10 mouse cellular contexts compared by ENCODE assay signal in the genomic region with DNA sequence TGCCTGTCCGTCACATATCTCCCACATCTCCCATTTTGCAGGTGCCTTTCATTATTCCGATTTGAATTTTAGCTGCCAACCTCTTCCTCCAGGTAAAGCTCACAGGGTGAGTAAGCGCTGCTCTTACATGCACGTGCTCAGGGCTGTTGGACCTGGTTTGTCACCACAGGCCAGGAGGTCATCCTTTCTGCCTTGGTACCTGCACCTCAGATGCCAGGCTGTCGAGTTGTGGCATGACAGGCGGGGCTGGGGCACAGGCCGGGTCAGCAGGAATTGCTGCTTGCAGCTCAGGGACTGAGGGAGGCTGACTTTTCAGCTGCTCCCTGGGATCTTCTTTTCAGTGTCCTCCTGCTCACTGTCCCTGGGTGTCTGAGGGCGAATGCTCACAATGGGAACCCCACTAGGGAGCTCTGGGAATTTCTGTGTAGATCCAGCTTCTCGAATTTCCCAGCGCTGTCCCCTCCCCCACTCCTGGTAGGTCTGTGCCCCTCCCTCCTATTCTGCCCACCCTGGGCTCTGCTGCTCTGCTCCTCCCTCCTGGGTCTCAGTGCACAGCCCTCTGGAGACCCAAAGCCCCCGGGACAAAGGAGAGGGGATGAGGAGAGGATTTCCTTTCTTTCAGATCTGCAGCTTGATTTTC. TPM values are rescaled to one million over a fixed set of nuclear protein-coding genes. Genes with fewer than 3 reads are reported as not detected.
DNase-seq lines count a peak whose midpoint lies in the region; ATAC-seq and TF ChIP-seq lines count a peak whose summit lies in the region.
"Had no signal": no experiment of that assay in that cellular context is flagged by ENCODE, and none has a peak within 500 bp of the region (broad histone marks: within the 10 kb centered on the region; RNA-seq: fewer than 3 reads in every experiment).

No protein-coding gene starts in this region.

- 0 out of 2 replicates have a peak overlapping the region, but pooled peaks have one; percentile 0 for H3K4me2 ChIP-seq in midbrain, embryonic 16.5 days (ENCODE audit: low read length)
- H3K4me2 ChIP-seq: limb, embryonic 15.5 days had no signal

- no peaks in the 10 kb centered on the region for H3K27me3 ChIP-seq in kidney, adult 2 months (replicated peaks; ENCODE audit: control insufficient read depth, insufficient read depth, low read length)
- H3K27me3 ChIP-seq in midbrain, embryonic 16.5 days (ENCODE audit: control insufficient read depth, insufficient read depth, low read depth, low read length): peaks cover 6% of the 10 kb centered on the region

- peaks cover 12% of the 10 kb centered on the region; the same call in 1 of the 2 replicates for H3K4me1 ChIP-seq in kidney, adult 2 months (ENCODE audit: control insufficient read depth, insufficient read depth, low read length)
- H3K4me1 ChIP-seq in midbrain, embryonic 16.5 days (ENCODE audit: control insufficient read depth, insufficient read depth, low read length): peaks cover 12% of the 10 kb centered on the region; the same call in 1 of the 2 replicates

- no peak for TF ChIP-seq POLR2A in kidney, adult 2 months (IDR thresholded peaks at IDR 0.05; ENCODE audit: low read depth, low read length)

- no peak overlapping the region for H3K27ac ChIP-seq in kidney, adult 2 months (ENCODE audit: insufficient read depth, low read depth, low read length)
- H3K27ac ChIP-seq in midbrain, embryonic 16.5 days (ENCODE audit: low read length): no peak overlapping the region
- H3K27ac ChIP-seq: limb, embryonic 15.5 days; macrophage had no signal

- peak; percentile 33 for DNase-seq in kidney, adult 2 months
- no peak for DNase-seq in kidney, adult 8-10 months
- DNase-seq in R1 (ENCODE audit: low read depth, low spot score): peak; percentile 31
- DNase-seq in spleen, postnatal 4 days (ENCODE audit: low spot score in 2 of 2): no peak
- DNase-seq in layer of hippocampus, postnatal 25 days (ENCODE audit: extremely low spot score in 1 of 2, low spot score in 1 of 2): no peak
- DNase-seq in thymus, postnatal 25 days: no peak

- H3K9me3 ChIP-seq in midbrain, embryonic 16.5 days (replicated peaks; ENCODE audit: control insufficient read depth, low read length, poor library complexity, severe bottlenecking): no peaks in the 10 kb centered on the region
- H3K9me3 ChIP-seq: limb, embryonic 15.5 days had no signal

- no peak overlapping the region for H3K9ac ChIP-seq in midbrain, embryonic 16.5 days (ENCODE audit: low read depth, low read length)
- H3K9ac ChIP-seq: limb, embryonic 15.5 days had no signal

- WGBS in kidney, adult 2 months: 52% methylated on average over 11 of the region's 11 CpGs
- 9% methylated on average over 11 of the region's 11 CpGs for WGBS in midbrain, embryonic 16.5 days

- 0 out of 2 replicates have a peak, but pooled peaks have one; percentile 10 for ATAC-seq in erythroid progenitor cell, adult 5-6 weeks (replicated peaks; ENCODE audit: low FRiP score, poor library complexity, severe bottlenecking)
- ATAC-seq in midbrain, embryonic 16.5 days: no peak

- no peak for TF ChIP-seq CTCF in kidney, adult 2 months (conservative IDR thresholded peaks at IDR 0.05; ENCODE audit: insufficient read depth, insufficient read length, low read depth, low read length)

- H3K36me3 ChIP-seq in kidney, adult 2 months (ENCODE audit: control insufficient read depth, insufficient read depth, low read length): no peaks in the 10 kb centered on the region
- H3K36me3 ChIP-seq in midbrain, embryonic 16.5 days (ENCODE audit: control insufficient read depth, insufficient read depth, low read length): no peaks in the 10 kb centered on the region
- H3K36me3 ChIP-seq: limb, embryonic 15.5 days had no signal

- no peak overlapping the region for H3K4me3 ChIP-seq in kidney, adult 2 months (ENCODE audit: insufficient read depth, low read depth, low read length)
- H3K4me3 ChIP-seq in midbrain, embryonic 16.5 days (ENCODE audit: low read depth, low read length): no peak overlapping the region
- H3K4me3 ChIP-seq: limb, embryonic 15.5 days had no signal

RNA-seq across cellular contexts. Expression of a gene that starts 3.2 kb away (rescaled TPM):
- polyA plus RNA-seq in kidney, adult 2 months (2012; rRNA removed): 64.7 and 77.2 TPM in 2 replicates
- 2.1 TPM in 1 of 2 replicates, not detected in the other for total RNA-seq in erythroid progenitor cell, adult 5-6 weeks (2015; ENCODE audit: low replicate concordance)
- total RNA-seq in erythroid progenitor cell, adult 5-6 weeks (2017; ENCODE audit: low replicate concordance): 0.64 and 1.7 TPM in 2 replicates
- 5.7 and 7.7 TPM in 2 replicates for polyA plus RNA-seq in midbrain, embryonic 16.5 days (2015; fragmentation: Nextera tagmentation; extraction: Ambion mirVana)
- total RNA-seq in layer of hippocampus, postnatal 25 days (2021): 10 to 100 TPM; 13.6 to 14.8 TPM

RNA-seq across cellular contexts. Expression of a gene that starts 57.8 kb away (rescaled TPM):
- polyA plus RNA-seq in kidney, adult 2 months (2012; rRNA removed): 0.88 and 0.91 TPM in 2 replicates
- 2.1 and 5.0 TPM in 2 replicates for total RNA-seq in erythroid progenitor cell, adult 5-6 weeks (2015; ENCODE audit: low replicate concordance)
- 4.1 and 6.1 TPM in 2 replicates for total RNA-seq in erythroid progenitor cell, adult 5-6 weeks (2017; ENCODE audit: low replicate concordance)
- 3.2 and 3.8 TPM in 2 replicates for polyA plus RNA-seq in midbrain, embryonic 16.5 days (2015; fragmentation: Nextera tagmentation; extraction: Ambion mirVana)
- total RNA-seq in layer of hippocampus, postnatal 25 days (2021): 1 to 10 TPM; 2.0 to 2.5 TPM

Comparison
In these comparisons a context has a peak if more than half of its experiments do, and no peak if none do; other contexts are left out.
1. DNase-seq: peak in kidney, adult 2 months (single experiment) and R1 (single experiment); none in kidney, adult 8-10 months (0 of 2), spleen, postnatal 4 days (0 of 2), layer of hippocampus, postnatal 25 days (0 of 2) and thymus, postnatal 25 days (single experiment).
2. RNA of a gene that starts 3.2 kb away (total RNA-seq): 13.6 to 14.8 TPM in layer of hippocampus, postnatal 25 days; 0.64 to 2.1 TPM in erythroid progenitor cell, adult 5-6 weeks; every median in the first group is over 4 times any median in the second.